Mouse (Mus musculus) G1E (cell line): ENCODE data around the gene Mmp27.

ENCODE experiments used
- CTCF ChIP-seq: IDR thresholded peaks from 2 replicates; pipeline ENCODE4 v1.5.1; 2012; ENCODE audit warnings: low read depth, low read length, inconsistent platforms, mixed read lengths
- GATA1 ChIP-seq: IDR thresholded peaks from 2 replicates; pipeline ENCODE4 v1.6.1; 2012; ENCODE audit warnings: borderline replicate concordance, low read length, inconsistent platforms, mixed read lengths
- GATA2 ChIP-seq: IDR thresholded peaks from 2 replicates; pipeline ENCODE4 v1.6.1; 2012; ENCODE audit warnings: low read depth, low read length, inconsistent platforms, borderline replicate concordance
- POLR2AphosphoS5 ChIP-seq: IDR thresholded peaks from 2 replicates; pipeline ENCODE4 v1.6.1; 2012; ENCODE audit warnings: low read depth, low read length, inconsistent platforms; ENCODE audit not compliant: insufficient replicate concordance
- TAL1 ChIP-seq: conservative IDR thresholded peaks from 2 replicates; pipeline ENCODE4 v1.6.1; 2012; ENCODE audit warnings: low read depth, low read length, inconsistent platforms, mixed read lengths

DNA sequence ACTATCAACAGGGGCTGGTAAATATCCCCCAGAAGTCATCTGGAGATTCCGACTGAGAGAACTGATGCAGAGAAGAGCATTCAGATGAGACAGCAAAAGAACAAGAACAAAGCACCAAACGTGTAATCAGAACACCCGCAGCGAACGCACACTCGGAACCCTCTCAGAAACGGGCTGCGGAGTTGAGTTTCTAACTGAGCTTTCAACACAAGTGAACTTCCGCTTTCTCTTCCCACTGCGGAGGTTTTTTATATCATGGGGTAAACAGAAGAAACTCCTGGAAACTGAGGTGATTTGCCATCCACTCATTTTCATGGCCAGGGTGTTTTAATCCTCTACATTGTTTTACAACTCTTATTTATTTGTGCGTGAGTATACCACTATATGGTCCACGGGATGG is 34.4 kb downstream of the Mmp27 start:
- TF ChIP-seq CTCF (no peak), GATA1 (no peak), POLR2AphosphoS5 (no peak), TAL1 (no peak), GATA2 (no peak)
